Mouse (Mus musculus) regulatory T cell (primary cell): ENCODE results near the gene Gm15293.
"Not testable (repeated sequence)": the region's sequence is repeated elsewhere in the genome, so short reads cannot be mapped to it uniquely, and the experiment has no call there.

ENCODE experiments used
- in situ Hi-C: fragments of 300-600 bp; cut with MboI, MseI; formaldehyde crosslinking; loops from one replicate; pipeline ENCODE4 v1.15.1; 2025; ENCODE audit warnings: high pct_unique_total_duplicates

Gene Gm15293

DNA sequence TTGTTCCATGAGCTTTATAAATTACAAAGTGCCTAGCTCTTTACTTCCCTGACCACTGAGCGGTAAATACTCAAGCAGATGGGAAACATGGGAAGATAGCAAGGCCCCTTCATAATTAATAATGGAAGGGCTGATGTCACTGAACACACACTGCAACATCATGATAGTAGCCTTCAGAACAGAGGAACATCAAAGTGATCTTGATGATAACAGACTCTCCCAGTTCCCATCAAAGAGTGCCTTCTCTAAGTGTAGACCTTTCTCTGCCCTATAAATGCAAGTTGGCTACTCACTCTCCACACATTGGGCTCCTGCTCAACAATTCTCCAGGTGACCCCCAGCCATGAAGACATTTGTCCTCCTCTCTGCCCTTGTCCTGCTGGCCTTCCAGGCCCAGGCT is at the start of gene Gm15293:
Gm15293 (plus strand) TSS at position 301 of the 400 bp plus-strand sequence.
- in situ Hi-C loops, result loop anchor here (5.0 kb wide), 1 partner anchor 466 kb away; the partner anchor contains the start of gene Defa34

- in situ Hi-C loops, result not testable (repeated sequence)
These were observed 39.4 kb upstream of the Gm15293 start, which contains the start of gene Defa22 for GRCm38 (mm10) chr8:21161977-21162376. TSS of gene Defa22 (plus strand) at chr8:21162277.

DNA sequence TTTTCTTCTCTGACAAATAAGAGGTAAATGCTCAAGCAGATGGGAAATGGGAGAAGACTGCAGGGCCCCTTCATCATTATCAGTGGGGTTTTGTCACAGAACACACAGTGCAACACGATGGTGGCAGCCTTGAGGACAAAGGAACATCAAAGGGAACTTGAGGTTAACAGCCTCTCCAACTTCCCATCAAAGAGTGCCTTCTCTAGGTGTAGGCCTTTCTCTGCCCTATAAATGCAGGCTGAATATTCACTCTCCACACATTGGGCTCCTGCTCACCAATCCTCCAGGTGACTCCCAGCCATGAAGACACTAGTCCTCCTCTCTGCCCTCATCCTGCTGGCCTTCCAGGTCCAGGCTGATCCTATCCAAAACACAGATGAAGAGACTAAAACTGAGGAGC is 10.0 kb upstream of the Gm15293 start, which contains the start of gene Defa31:
Defa31 (plus strand) TSS at position 301 of the 400 bp plus-strand sequence.
- in situ Hi-C loops, result not testable (repeated sequence)
